Mouse (Mus musculus): Measurements from ENCODE around the gene Peli2. TPM values are rescaled to one million over a fixed set of nuclear protein-coding genes. Genes with fewer than 3 reads are reported as not detected.

Gene Peli2
- total RNA-seq, 2 experiments from 2014 or later = 14.0 to 17.0 TPM

- intact Hi-C loops (cut with DNase I) = no loop called here
These were observed 134.7 kb downstream of the Peli2 start for GRCm38 (mm10) chr14:48255290-48255689.

GRCm38 (mm10) chr14:48257759-48258158 lies 137.1 kb downstream of the Peli2 start:
- no peak for DNase-seq

More at GRCm38 (mm10) chr14:48255290-48255689, 134.7 kb downstream of the Peli2 start:
- DNase-seq = no peak

GRCm38 (mm10) chr14:48258696-48259366 lies 138.2 kb downstream of the Peli2 start:
- intact Hi-C loops (cut with DNase I) = no loop called here
- no peak for DNase-seq

More at GRCm38 (mm10) chr14:48257759-48258158, 137.1 kb downstream of the Peli2 start:
- intact Hi-C loops (cut with DNase I) = no loop called here

- intact Hi-C loops (cut with DNase I) = no loop called here
- no peak for DNase-seq
These were observed 142.5 kb downstream of the Peli2 start for GRCm38 (mm10) chr14:48263146-48263545.

- no peak for DNase-seq
- intact Hi-C loops (cut with DNase I) = no loop called here
These were observed 146.1 kb downstream of the Peli2 start for GRCm38 (mm10) chr14:48266710-48267109.

GRCm38 (mm10) chr14:48278291-48278690 lies 157.7 kb downstream of the Peli2 start:
- intact Hi-C loops (cut with DNase I) = no loop called here

GRCm38 (mm10) chr14:48286949-48287348 lies 166.3 kb downstream of the Peli2 start:
- intact Hi-C loops (cut with DNase I) = no loop called here
- DNase-seq = no peak

More at GRCm38 (mm10) chr14:48278291-48278690, 157.7 kb downstream of the Peli2 start:
- DNase-seq = no peak

- intact Hi-C loops (cut with DNase I) = no loop called here
- no peak for DNase-seq
These were observed 167.0 kb downstream of the Peli2 start for GRCm38 (mm10) chr14:48287581-48287980.

- DNase-seq = no peak
- intact Hi-C loops (cut with DNase I) = no loop called here
These were observed 168.0 kb downstream of the Peli2 start for GRCm38 (mm10) chr14:48288600-48288999.

- DNase-seq = no peak
- intact Hi-C loops (cut with DNase I) = no loop called here
These were observed 169.3 kb downstream of the Peli2 start for GRCm38 (mm10) chr14:48289602-48290599.

GRCm38 (mm10) chr14:48293498-48293897 lies 172.9 kb downstream of the Peli2 start:
- intact Hi-C loops (cut with DNase I) = no loop called here
- DNase-seq = no peak

GRCm38 (mm10) chr14:48295410-48295809 lies 174.8 kb downstream of the Peli2 start:
- intact Hi-C loops (cut with DNase I) = no loop called here
- DNase-seq = no peak

GRCm38 (mm10) chr14:48295815-48296271 lies 175.2 kb downstream of the Peli2 start:
- no peak for DNase-seq
- intact Hi-C loops (cut with DNase I) = no loop called here

GRCm38 (mm10) chr14:48296820-48297219 lies 176.2 kb downstream of the Peli2 start:
- intact Hi-C loops (cut with DNase I) = no loop called here

GRCm38 (mm10) chr14:48302471-48303186 lies 182.0 kb downstream of the Peli2 start:
- DNase-seq = no peak
- intact Hi-C loops (cut with DNase I) = no loop called here

More at GRCm38 (mm10) chr14:48296820-48297219, 176.2 kb downstream of the Peli2 start:
- DNase-seq = no peak

GRCm38 (mm10) chr14:48303235-48303634 lies 182.6 kb downstream of the Peli2 start:
- intact Hi-C loops (cut with DNase I) = no loop called here
- DNase-seq = no peak

GRCm38 (mm10) chr14:48303841-48304240 lies 183.2 kb downstream of the Peli2 start:
- intact Hi-C loops (cut with DNase I) = no loop called here
- DNase-seq = no peak

GRCm38 (mm10) chr14:48313234-48313633 lies 192.6 kb downstream of the Peli2 start:
- intact Hi-C loops (cut with DNase I) = no loop called here
- no peak for DNase-seq

GRCm38 (mm10) chr14:48316396-48316795 lies 195.8 kb downstream of the Peli2 start:
- no peak for DNase-seq
- intact Hi-C loops (cut with DNase I) = no loop called here

GRCm38 (mm10) chr14:48323771-48324459 lies 203.3 kb downstream of the Peli2 start:
- intact Hi-C loops (cut with DNase I) = no loop called here
- no peak for DNase-seq

Data from gastrocnemius, postnatal 36 days (tissue).